ENCODE assay signal across 10 mouse cellular contexts in genomic region chr1:191495051-191495467, GRCm38 (mm10).
DNase-seq lines count a peak whose midpoint lies in the region; ATAC-seq and TF ChIP-seq lines count a peak whose summit lies in the region.
"Had no signal": no experiment of that assay in that cellular context is flagged by ENCODE, and none has a peak within 500 bp of the region (broad histone marks: within the 10 kb centered on the region; RNA-seq: fewer than 3 reads in every experiment).

No protein-coding gene starts in this region.

- H3K9ac ChIP-seq in heart, postnatal 0 days (replicated peaks; ENCODE audit: low read depth, low read length): no peak overlapping the region
- H3K9ac ChIP-seq in stomach, embryonic 15.5 days: no peak overlapping the region
- no peak overlapping the region for H3K9ac ChIP-seq in forebrain, embryonic 16.5 days (replicated peaks; ENCODE audit: low read depth, low read length)
- H3K9ac ChIP-seq: hindbrain, embryonic 15.5 days; limb, embryonic 15.5 days had no signal

- H3K36me3 ChIP-seq in heart, postnatal 0 days (replicated peaks; ENCODE audit: control insufficient read depth, insufficient read depth, low read length): no peaks in the 10 kb centered on the region
- H3K36me3 ChIP-seq in stomach, embryonic 15.5 days: no peaks in the 10 kb centered on the region
- no peaks in the 10 kb centered on the region for H3K36me3 ChIP-seq in forebrain, embryonic 16.5 days (ENCODE audit: control insufficient read depth, insufficient read depth)
- H3K36me3 ChIP-seq: hindbrain, embryonic 15.5 days; limb, embryonic 15.5 days had no signal

- peaks cover 27% of the 10 kb centered on the region for H3K4me1 ChIP-seq in heart, postnatal 0 days (ENCODE audit: control insufficient read depth, insufficient read depth)
- H3K4me1 ChIP-seq in stomach, embryonic 15.5 days: peaks cover 10% of the 10 kb centered on the region
- H3K4me1 ChIP-seq in forebrain, embryonic 16.5 days (replicated peaks; ENCODE audit: control insufficient read depth, insufficient read depth, low read length): 0 out of 2 replicates have a peak, but pooled peaks cover 3% of the 10 kb centered on the region
- H3K4me1 ChIP-seq: limb, embryonic 15.5 days had no signal

- WGBS in heart, postnatal 0 days: 60% methylated on average over 10 of the region's 10 CpGs
- 46% methylated on average over 10 of the region's 10 CpGs for WGBS in stomach, embryonic 15.5 days
- WGBS in forebrain, embryonic 16.5 days: 46% methylated on average over 10 of the region's 10 CpGs

- H3K4me3 ChIP-seq in heart, postnatal 0 days (ENCODE audit: low read depth, low read length): no peak overlapping the region
- no peak overlapping the region for H3K4me3 ChIP-seq in stomach, embryonic 15.5 days (replicated peaks)
- no peak overlapping the region for H3K4me3 ChIP-seq in forebrain, embryonic 16.5 days (replicated peaks; ENCODE audit: low read length)
- H3K4me3 ChIP-seq: hindbrain, embryonic 15.5 days; limb, embryonic 15.5 days had no signal

- ATAC-seq in heart, postnatal 0 days (ENCODE audit: insufficient read depth, low read depth): no peak
- ATAC-seq in stomach, embryonic 15.5 days (ENCODE audit: insufficient read depth, low FRiP score, low read depth): no peak
- ATAC-seq in forebrain, embryonic 16.5 days: no peak

- no peak for TF ChIP-seq CTCF in heart, postnatal 0 days (IDR thresholded peaks at IDR 0.05; ENCODE audit: low read depth)

- peak; percentile 44 for DNase-seq in gastrocnemius, postnatal 25 days
- DNase-seq in gastrocnemius, postnatal 4 days (ENCODE audit: low spot score in 2 of 2): no peak
- peak; percentile 19 for DNase-seq in ovary, postnatal 36 days (ENCODE audit: low spot score)
- DNase-seq in ovary, adult 18-20 months (ENCODE audit: low spot score): no peak
- DNase-seq in heart, postnatal 0 days (ENCODE audit: low spot score): no peak
- no peak for DNase-seq in MN1 (ENCODE audit: low spot score)

- H3K4me2 ChIP-seq in heart, postnatal 0 days (ENCODE audit: low read depth, low read length): no peak overlapping the region
- H3K4me2 ChIP-seq in stomach, embryonic 15.5 days: 0 out of 2 replicates have a peak overlapping the region, but pooled peaks have one; percentile 25
- H3K4me2 ChIP-seq in forebrain, embryonic 16.5 days (ENCODE audit: low read length): no peak overlapping the region
- H3K4me2 ChIP-seq: hindbrain, embryonic 15.5 days; limb, embryonic 15.5 days had no signal

- H3K27me3 ChIP-seq in heart, postnatal 0 days (ENCODE audit: control insufficient read depth, insufficient read depth, low read length): no peaks in the 10 kb centered on the region
- no peaks in the 10 kb centered on the region for H3K27me3 ChIP-seq in stomach, embryonic 15.5 days (replicated peaks)
- no peaks in the 10 kb centered on the region for H3K27me3 ChIP-seq in forebrain, embryonic 16.5 days (replicated peaks; ENCODE audit: control insufficient read depth, insufficient read depth, low read length)
- H3K27me3 ChIP-seq: hindbrain, embryonic 15.5 days; limb, embryonic 15.5 days had no signal

- H3K9me3 ChIP-seq in heart, postnatal 0 days (replicated peaks; ENCODE audit: control insufficient read depth, low read length): no peaks in the 10 kb centered on the region
- no peaks in the 10 kb centered on the region for H3K9me3 ChIP-seq in stomach, embryonic 15.5 days
- no peaks in the 10 kb centered on the region for H3K9me3 ChIP-seq in forebrain, embryonic 16.5 days (ENCODE audit: control insufficient read depth, low read length)
- H3K9me3 ChIP-seq: hindbrain, embryonic 15.5 days; limb, embryonic 15.5 days had no signal

- no peak for TF ChIP-seq EP300 in heart, postnatal 0 days (IDR thresholded peaks at IDR 0.05; ENCODE audit: low read depth)

- H3K27ac ChIP-seq in heart, postnatal 0 days (ENCODE audit: low read depth): peak overlapping the region; percentile 50; the same call in 1 of the 2 replicates
- H3K27ac ChIP-seq in stomach, embryonic 15.5 days: no peak overlapping the region
- H3K27ac ChIP-seq in forebrain, embryonic 16.5 days (ENCODE audit: low read length): no peak overlapping the region
- H3K27ac ChIP-seq: hindbrain, embryonic 15.5 days; limb, embryonic 15.5 days had no signal

Comparison
In these comparisons a context has a peak if more than half of its experiments do, and no peak if none do; other contexts are left out.
1. DNase-seq: peak in gastrocnemius, postnatal 25 days (single experiment) and ovary, postnatal 36 days (single experiment); none in gastrocnemius, postnatal 4 days (0 of 2), ovary, adult 18-20 months (single experiment), heart, postnatal 0 days (single experiment) and MN1 (single experiment).